Comparison of ENCODE assay signal across 9 mouse cellular contexts in the genomic region with DNA sequence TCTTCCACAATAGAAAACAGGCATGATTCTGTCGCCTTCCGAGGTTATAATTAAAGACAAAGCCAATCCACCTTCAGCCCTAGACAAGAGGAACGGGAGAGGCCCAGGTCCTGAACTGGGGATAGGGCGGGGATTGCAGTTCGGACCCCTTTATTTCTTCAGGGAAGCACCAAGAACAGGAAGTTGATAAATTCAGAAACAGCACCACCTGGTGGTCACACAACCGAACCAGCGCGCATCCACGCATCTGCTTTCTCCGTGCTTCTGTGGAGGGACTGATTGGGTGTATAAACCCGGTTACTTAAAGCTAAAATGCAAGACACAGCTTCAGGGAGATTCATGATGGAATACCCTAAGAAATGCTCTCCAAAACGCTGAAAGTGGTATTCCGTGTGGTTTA.
A peak's percentile ranks its signal among the peaks of the same experiment; 100 is the strongest.
DNase-seq lines count a peak whose midpoint lies in the region; ATAC-seq and TF ChIP-seq lines count a peak whose summit lies in the region.
"Had no signal": no experiment of that assay in that cellular context is flagged by ENCODE, and none has a peak within 500 bp of the region (broad histone marks: within the 10 kb centered on the region; RNA-seq: fewer than 3 reads in every experiment).

No protein-coding gene starts in this region.

- WGBS in kidney, embryonic 14.5 days, result 6% methylated on average over 13 of the region's 13 CpGs
- 10% methylated on average over 13 of the region's 13 CpGs for WGBS in limb, embryonic 10.5 days
- 6% methylated on average over 13 of the region's 13 CpGs for WGBS in midbrain, postnatal 0 days
- WGBS in stomach, embryonic 15.5 days, result 8% methylated on average over 13 of the region's 13 CpGs

- no peaks in the 10 kb centered on the region for H3K4me1 ChIP-seq in kidney, embryonic 14.5 days (ENCODE audit: control insufficient read depth, insufficient read depth, low read length)
- H3K4me1 ChIP-seq in limb, embryonic 10.5 days, result no peaks in the 10 kb centered on the region
- H3K4me1 ChIP-seq in midbrain, postnatal 0 days (ENCODE audit: insufficient read depth, low read length), result no peaks in the 10 kb centered on the region
- no peaks in the 10 kb centered on the region for H3K4me1 ChIP-seq in stomach, embryonic 15.5 days

- H3K4me3 ChIP-seq in kidney, embryonic 14.5 days (ENCODE audit: low read length), result no peak overlapping the region
- no peak overlapping the region for H3K4me3 ChIP-seq in limb, embryonic 10.5 days
- H3K4me3 ChIP-seq in midbrain, postnatal 0 days (ENCODE audit: low read depth, low read length), result no peak overlapping the region
- no peak overlapping the region for H3K4me3 ChIP-seq in stomach, embryonic 15.5 days (replicated peaks)

- H3K9me3 ChIP-seq in kidney, embryonic 14.5 days (ENCODE audit: control insufficient read depth, low read length), result no peaks in the 10 kb centered on the region
- H3K9me3 ChIP-seq in limb, embryonic 10.5 days (replicated peaks), result no peaks in the 10 kb centered on the region
- H3K9me3 ChIP-seq in midbrain, postnatal 0 days (ENCODE audit: low read length), result no peaks in the 10 kb centered on the region
- H3K9me3 ChIP-seq in stomach, embryonic 15.5 days, result no peaks in the 10 kb centered on the region

- H3K9ac ChIP-seq in kidney, embryonic 14.5 days (ENCODE audit: low read depth, low read length), result no peak overlapping the region
- no peak overlapping the region for H3K9ac ChIP-seq in midbrain, postnatal 0 days (replicated peaks; ENCODE audit: low read length, poor library complexity, severe bottlenecking)
- H3K9ac ChIP-seq in stomach, embryonic 15.5 days, result no peak overlapping the region

- DNase-seq in kidney, adult 11 months, result peak; percentile 20
- DNase-seq in cerebellum, postnatal 36 days, result peak; percentile 62 to 71
- peak; percentile 74 for DNase-seq in gastrocnemius, postnatal 10 days
- DNase-seq in hindlimb bud, embryonic 11.5 days (ENCODE audit: extremely low spot score, low read depth, low spot score), result peak; percentile 58
- peak; percentile 84 for DNase-seq in limb, embryonic 10.5 days (ENCODE audit: low spot score)
- peak; percentile 88 for DNase-seq in midbrain, postnatal 0 days (ENCODE audit: low spot score)

- peak; percentile 90 for TF ChIP-seq CTCF in midbrain, postnatal 0 days (IDR thresholded peaks at IDR 0.05)

- no peak for ATAC-seq in kidney, embryonic 14.5 days (ENCODE audit: low FRiP score, low TSS enrichment)
- ATAC-seq in midbrain, postnatal 0 days (ENCODE audit: low FRiP score), result no peak
- ATAC-seq in stomach, embryonic 15.5 days (ENCODE audit: insufficient read depth, low FRiP score, low read depth), result 0 out of 2 replicates have a peak, but pooled peaks have one; percentile 31

- no peaks in the 10 kb centered on the region for H3K27me3 ChIP-seq in kidney, embryonic 14.5 days (ENCODE audit: control insufficient read depth, insufficient read depth, low read length)
- H3K27me3 ChIP-seq in limb, embryonic 10.5 days (ENCODE audit: low read depth, poor library complexity, severe bottlenecking), result no peaks in the 10 kb centered on the region
- no peaks in the 10 kb centered on the region for H3K27me3 ChIP-seq in midbrain, postnatal 0 days (ENCODE audit: insufficient read depth, low read length)
- no peaks in the 10 kb centered on the region for H3K27me3 ChIP-seq in stomach, embryonic 15.5 days (replicated peaks)

- no peak overlapping the region for H3K27ac ChIP-seq in kidney, embryonic 14.5 days (ENCODE audit: low read depth, low read length)
- H3K27ac ChIP-seq in limb, embryonic 10.5 days, result no peak overlapping the region
- H3K27ac ChIP-seq in midbrain, postnatal 0 days (ENCODE audit: low read depth, low read length), result no peak overlapping the region
- no peak overlapping the region for H3K27ac ChIP-seq in stomach, embryonic 15.5 days

- no peak overlapping the region for H3K4me2 ChIP-seq in kidney, embryonic 14.5 days (replicated peaks; ENCODE audit: low read depth, low read length)
- peak overlapping the region; percentile 25; the same call in 1 of the 2 replicates for H3K4me2 ChIP-seq in midbrain, postnatal 0 days (ENCODE audit: low read depth, low read length, poor library complexity, severe bottlenecking)
- H3K4me2 ChIP-seq in stomach, embryonic 15.5 days, result 0 out of 2 replicates have a peak overlapping the region, but pooled peaks have one; percentile 12

- no peaks in the 10 kb centered on the region for H3K36me3 ChIP-seq in kidney, embryonic 14.5 days (ENCODE audit: control insufficient read depth, insufficient read depth, low read length)
- H3K36me3 ChIP-seq in limb, embryonic 10.5 days, result no peaks in the 10 kb centered on the region
- no peaks in the 10 kb centered on the region for H3K36me3 ChIP-seq in midbrain, postnatal 0 days (ENCODE audit: insufficient read depth, low read length)
- no peaks in the 10 kb centered on the region for H3K36me3 ChIP-seq in stomach, embryonic 15.5 days
- H3K36me3 ChIP-seq: G1E had no signal

Comparison
In these comparisons a context has a peak if more than half of its experiments do, and no peak if none do; other contexts are left out.
1. DNase-seq: peak in every context shown above with its lines; median percentile 88 in midbrain, postnatal 0 days; 84 in limb, embryonic 10.5 days; 74 in gastrocnemius, postnatal 10 days; 66 in cerebellum, postnatal 36 days; 58 in hindlimb bud, embryonic 11.5 days; 20 in kidney, adult 11 months.